Mouse (Mus musculus): ENCODE results near the gene Creb5. TPM values are rescaled to one million over a fixed set of nuclear protein-coding genes. Genes with fewer than 3 reads are reported as not detected.
A peak's percentile ranks its signal among the peaks of the same experiment; 100 is the strongest.

The Creb5 gene
- polyA plus RNA-seq, 1 experiment from 2014 or later: 22.3 TPM

- Histone ChIP-seq H3K9ac (ENCODE audit: low read length) (no peak overlapping the region), H3K27me3 (ENCODE audit: control insufficient read depth, insufficient read depth, low read length) (no peaks in the 10 kb centered on the region), H3K36me3 (ENCODE audit: control insufficient read depth, insufficient read depth, low read length) (no peaks in the 10 kb centered on the region), H3K4me3 (ENCODE audit: low read depth, low read length) (no peak overlapping the region), H3K4me2 (ENCODE audit: low read depth, severe bottlenecking) (no peak overlapping the region), H3K4me1 (ENCODE audit: control insufficient read depth, insufficient read depth, low read length) (peaks cover 16% of the 10 kb centered on the region; the same call in 1 of the 2 replicates), H3K27ac (replicated peaks; ENCODE audit: low read depth, low read length) (no peak overlapping the region; the same call in 1 of the 2 replicates), H3K9me3 (ENCODE audit: control insufficient read depth, low read length) (no peaks in the 10 kb centered on the region)
- 33% methylated on average over 8 of the region's 8 CpGs for WGBS
- ATAC-seq (ENCODE audit: insufficient number of reproducible peaks, low FRiP score, low TSS enrichment, low read depth) (peak; percentile 82), DNase-seq (ENCODE audit: low spot score) (peak; percentile 29)
Observed at GRCm38 (mm10) chr6:53653706-53654360, 366.8 kb downstream of the Creb5 start.

- Histone ChIP-seq H3K9ac (ENCODE audit: low read length) (no peak overlapping the region), H3K27me3 (ENCODE audit: control insufficient read depth, insufficient read depth, low read length) (no peaks in the 10 kb centered on the region), H3K4me2 (ENCODE audit: low read depth, severe bottlenecking) (no peak overlapping the region), H3K36me3 (ENCODE audit: control insufficient read depth, insufficient read depth, low read length) (no peaks in the 10 kb centered on the region), H3K9me3 (ENCODE audit: control insufficient read depth, low read length) (no peaks in the 10 kb centered on the region), H3K4me3 (ENCODE audit: low read depth, low read length) (no peak overlapping the region), H3K27ac (replicated peaks; ENCODE audit: low read depth, low read length) (peak overlapping the region; percentile 72; the same call in 1 of the 2 replicates), H3K4me1 (ENCODE audit: control insufficient read depth, insufficient read depth, low read length) (peaks cover 16% of the 10 kb centered on the region; the same call in 1 of the 2 replicates)
- WGBS: 15% methylated on average over 12 of the region's 12 CpGs
- DNase-seq (ENCODE audit: low spot score): peak; percentile 82
- ATAC-seq (ENCODE audit: insufficient number of reproducible peaks, low FRiP score, low TSS enrichment, low read depth): peak; percentile 92
Observed at GRCm38 (mm10) chr6:53654361-53654824, 367.3 kb downstream of the Creb5 start.

GRCm38 (mm10) chr6:53656466-53656865 is 369.4 kb downstream of the Creb5 start:
- Histone ChIP-seq H3K9me3 (ENCODE audit: control insufficient read depth, low read length) (no peaks in the 10 kb centered on the region), H3K27me3 (ENCODE audit: control insufficient read depth, insufficient read depth, low read length) (no peaks in the 10 kb centered on the region), H3K4me3 (ENCODE audit: low read depth, low read length) (no peak overlapping the region), H3K36me3 (ENCODE audit: control insufficient read depth, insufficient read depth, low read length) (no peaks in the 10 kb centered on the region), H3K4me1 (ENCODE audit: control insufficient read depth, insufficient read depth, low read length) (peaks cover 16% of the 10 kb centered on the region; the same call in 1 of the 2 replicates), H3K27ac (replicated peaks; ENCODE audit: low read depth, low read length) (no peak overlapping the region), H3K9ac (ENCODE audit: low read length) (no peak overlapping the region), H3K4me2 (ENCODE audit: low read depth, severe bottlenecking) (no peak overlapping the region)
- WGBS: 80% methylated on average over 3 of the region's 3 CpGs
- ATAC-seq (ENCODE audit: insufficient number of reproducible peaks, low FRiP score, low TSS enrichment, low read depth) (no peak), DNase-seq (ENCODE audit: low spot score) (no peak)

- Histone ChIP-seq H3K27ac (replicated peaks; ENCODE audit: low read depth, low read length) (no peak overlapping the region), H3K9ac (ENCODE audit: low read length) (no peak overlapping the region), H3K4me1 (ENCODE audit: control insufficient read depth, insufficient read depth, low read length) (peaks cover 16% of the 10 kb centered on the region; the same call in 1 of the 2 replicates), H3K4me3 (ENCODE audit: low read depth, low read length) (no peak overlapping the region), H3K27me3 (ENCODE audit: control insufficient read depth, insufficient read depth, low read length) (no peaks in the 10 kb centered on the region), H3K36me3 (ENCODE audit: control insufficient read depth, insufficient read depth, low read length) (no peaks in the 10 kb centered on the region), H3K4me2 (ENCODE audit: low read depth, severe bottlenecking) (no peak overlapping the region), H3K9me3 (ENCODE audit: control insufficient read depth, low read length) (no peaks in the 10 kb centered on the region)
- DNase-seq (ENCODE audit: low spot score) (no peak), ATAC-seq (ENCODE audit: insufficient number of reproducible peaks, low FRiP score, low TSS enrichment, low read depth) (no peak)
- WGBS: 67% methylated on average over 4 of the region's 4 CpGs
Observed at GRCm38 (mm10) chr6:53657483-53657882, 370.4 kb downstream of the Creb5 start.

GRCm38 (mm10) chr6:53662858-53663833 is 376.1 kb downstream of the Creb5 start:
- Histone ChIP-seq H3K9me3 (ENCODE audit: control insufficient read depth, low read length) (no peaks in the 10 kb centered on the region), H3K4me3 (ENCODE audit: low read depth, low read length) (no peak overlapping the region), H3K4me1 (ENCODE audit: control insufficient read depth, insufficient read depth, low read length) (peaks cover 12% of the 10 kb centered on the region), H3K36me3 (ENCODE audit: control insufficient read depth, insufficient read depth, low read length) (no peaks in the 10 kb centered on the region), H3K27me3 (ENCODE audit: control insufficient read depth, insufficient read depth, low read length) (no peaks in the 10 kb centered on the region), H3K9ac (ENCODE audit: low read length) (no peak overlapping the region), H3K27ac (replicated peaks; ENCODE audit: low read depth, low read length) (no peak overlapping the region), H3K4me2 (ENCODE audit: low read depth, severe bottlenecking) (no peak overlapping the region)
- no peak for DNase-seq (ENCODE audit: low spot score)
- WGBS: 67% methylated on average over 11 of the region's 11 CpGs
- ATAC-seq (ENCODE audit: insufficient number of reproducible peaks, low FRiP score, low TSS enrichment, low read depth): no peak

GRCm38 (mm10) chr6:53664759-53665158 is 377.7 kb downstream of the Creb5 start:
- Histone ChIP-seq H3K27ac (replicated peaks; ENCODE audit: low read depth, low read length) (no peak overlapping the region), H3K4me1 (ENCODE audit: control insufficient read depth, insufficient read depth, low read length) (peaks cover 12% of the 10 kb centered on the region), H3K9me3 (ENCODE audit: control insufficient read depth, low read length) (no peaks in the 10 kb centered on the region), H3K36me3 (ENCODE audit: control insufficient read depth, insufficient read depth, low read length) (no peaks in the 10 kb centered on the region), H3K27me3 (ENCODE audit: control insufficient read depth, insufficient read depth, low read length) (no peaks in the 10 kb centered on the region), H3K9ac (ENCODE audit: low read length) (no peak overlapping the region), H3K4me2 (ENCODE audit: low read depth, severe bottlenecking) (no peak overlapping the region), H3K4me3 (ENCODE audit: low read depth, low read length) (no peak overlapping the region)
- DNase-seq (ENCODE audit: low spot score) (no peak), ATAC-seq (ENCODE audit: insufficient number of reproducible peaks, low FRiP score, low TSS enrichment, low read depth) (no peak)
- 36% methylated on average over 1 of the region's 1 CpGs for WGBS

GRCm38 (mm10) chr6:53666503-53666902 is 379.4 kb downstream of the Creb5 start:
- ATAC-seq (ENCODE audit: insufficient number of reproducible peaks, low FRiP score, low TSS enrichment, low read depth) (no peak), DNase-seq (ENCODE audit: low spot score) (no peak)
- peaks cover 12% of the 10 kb centered on the region for H3K4me1 ChIP-seq (ENCODE audit: control insufficient read depth, insufficient read depth, low read length)
- no peaks in the 10 kb centered on the region for H3K36me3 ChIP-seq (ENCODE audit: control insufficient read depth, insufficient read depth, low read length)
- no peak overlapping the region for H3K4me3 ChIP-seq (ENCODE audit: low read depth, low read length)
- H3K9ac ChIP-seq (ENCODE audit: low read length): no peak overlapping the region
- H3K9me3 ChIP-seq (ENCODE audit: control insufficient read depth, low read length): no peaks in the 10 kb centered on the region
- no peak overlapping the region for H3K4me2 ChIP-seq (ENCODE audit: low read depth, severe bottlenecking)
- no peak overlapping the region for H3K27ac ChIP-seq (replicated peaks; ENCODE audit: low read depth, low read length)
- no peaks in the 10 kb centered on the region for H3K27me3 ChIP-seq (ENCODE audit: control insufficient read depth, insufficient read depth, low read length)
- 80% methylated on average over 5 of the region's 5 CpGs for whole genome bisulfite sequencing

GRCm38 (mm10) chr6:53678307-53678706 is 391.2 kb downstream of the Creb5 start:
- H3K4me2 ChIP-seq (ENCODE audit: low read depth, severe bottlenecking): no peak overlapping the region
- ATAC-seq (ENCODE audit: insufficient number of reproducible peaks, low FRiP score, low TSS enrichment, low read depth) (no peak), DNase-seq (ENCODE audit: low spot score) (no peak)
- WGBS: 95% methylated on average over 1 of the region's 1 CpGs
- no peak overlapping the region for H3K9ac ChIP-seq (ENCODE audit: low read length)
- H3K27me3 ChIP-seq (ENCODE audit: control insufficient read depth, insufficient read depth, low read length): no peaks in the 10 kb centered on the region
- no peaks in the 10 kb centered on the region for H3K36me3 ChIP-seq (ENCODE audit: control insufficient read depth, insufficient read depth, low read length)
- no peak overlapping the region for H3K4me3 ChIP-seq (ENCODE audit: low read depth, low read length)
- peaks cover 5% of the 10 kb centered on the region; the same call in 1 of the 2 replicates for H3K4me1 ChIP-seq (ENCODE audit: control insufficient read depth, insufficient read depth, low read length)
- H3K9me3 ChIP-seq (ENCODE audit: control insufficient read depth, low read length): no peaks in the 10 kb centered on the region
- H3K27ac ChIP-seq (replicated peaks; ENCODE audit: low read depth, low read length): no peak overlapping the region
